Mouse (Mus musculus): ENCODE measurements at regions not wholly inside any gene's neighbourhood (a gene's known extent, or its start where the extent isn't known, plus 50 kb on each side); places are given as distances from the start of the nearest gene placed in this dataset.

DNA sequence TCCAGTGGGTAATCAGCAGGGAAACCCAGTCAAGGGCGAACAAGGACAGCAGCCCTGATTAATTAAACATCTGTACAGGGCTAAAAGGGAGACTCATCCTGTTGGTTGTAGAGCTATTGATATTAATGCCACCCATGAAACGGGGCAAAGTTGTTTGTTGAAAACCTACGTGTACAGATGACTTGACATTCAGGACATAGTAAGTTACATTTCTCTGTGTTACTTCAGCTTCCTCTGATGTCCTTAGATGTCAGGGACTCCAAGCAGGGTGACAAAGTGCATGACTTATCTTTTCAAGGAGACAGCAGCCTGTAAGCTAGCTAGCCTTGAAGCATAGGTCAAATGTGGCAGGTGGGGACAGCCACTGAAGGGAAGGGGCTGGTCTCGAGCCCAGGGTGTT, 390.5 kb downstream of the Ccdc171 start:
- no peak for DNase-seq (ENCODE audit: extremely low spot score, low read depth, low spot score)

DNA sequence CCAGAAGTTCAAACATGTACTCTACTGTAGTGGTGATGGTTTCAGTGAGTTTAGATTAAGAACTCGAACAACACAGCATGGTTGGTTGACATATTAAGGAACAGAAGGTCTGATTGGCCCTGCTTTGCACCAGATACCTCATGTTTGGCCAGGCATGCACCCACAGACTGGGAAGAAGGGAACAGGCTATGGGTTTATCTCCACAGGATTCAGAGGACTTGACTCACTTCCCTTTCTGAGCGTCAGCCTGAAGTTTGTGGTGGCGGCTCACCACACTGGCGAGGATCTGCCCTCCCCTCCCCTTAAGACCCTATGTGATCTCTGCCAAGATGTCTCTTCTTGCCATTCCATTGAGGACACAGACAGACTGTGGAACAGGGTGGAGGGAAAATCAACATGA, 391.7 kb downstream of the Ccdc171 start:
- no peak for DNase-seq (ENCODE audit: extremely low spot score, low read depth, low spot score)

DNA sequence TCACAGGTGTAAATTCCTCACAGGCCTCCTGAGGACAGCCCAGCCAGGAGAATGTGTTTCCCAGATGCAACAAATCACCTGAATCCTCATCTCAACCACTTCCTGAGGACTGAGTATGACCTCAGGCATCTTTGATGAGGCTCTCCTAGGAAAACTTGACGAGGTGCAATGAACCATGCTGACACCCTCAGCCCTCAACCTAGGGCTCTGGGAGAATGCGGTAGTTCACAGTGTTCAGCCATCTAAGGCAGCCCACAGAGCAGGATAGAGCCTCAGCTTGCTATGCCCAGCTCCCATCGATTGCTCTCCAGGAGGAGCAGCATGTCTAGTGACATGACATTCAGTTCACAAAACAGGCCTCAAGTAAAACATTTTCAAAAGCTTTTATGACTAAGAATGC, 392.7 kb downstream of the Ccdc171 start:
- DNase-seq (ENCODE audit: extremely low spot score, low read depth, low spot score): no peak

DNA sequence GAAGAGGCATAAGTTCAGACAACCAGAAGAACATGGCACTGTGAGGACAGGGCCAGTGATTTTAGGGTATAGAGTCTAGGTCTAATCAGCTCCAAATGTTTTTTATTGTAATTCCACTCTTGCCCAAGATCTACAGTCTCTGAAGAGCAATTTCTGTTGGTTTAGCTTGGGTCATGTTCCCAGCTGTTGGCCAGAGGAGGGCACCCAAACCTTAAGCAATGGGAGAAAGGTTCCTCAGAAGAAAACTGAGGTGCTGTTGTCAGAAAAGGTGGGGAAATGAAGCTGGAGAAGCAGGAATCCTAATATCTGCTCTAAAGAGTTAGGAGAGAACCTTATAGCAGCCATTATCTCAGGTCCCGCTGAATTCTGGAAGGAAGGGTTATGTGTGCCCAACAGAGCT, 393.7 kb downstream of the Ccdc171 start:
- no peak for DNase-seq (ENCODE audit: extremely low spot score, low read depth, low spot score)

DNA sequence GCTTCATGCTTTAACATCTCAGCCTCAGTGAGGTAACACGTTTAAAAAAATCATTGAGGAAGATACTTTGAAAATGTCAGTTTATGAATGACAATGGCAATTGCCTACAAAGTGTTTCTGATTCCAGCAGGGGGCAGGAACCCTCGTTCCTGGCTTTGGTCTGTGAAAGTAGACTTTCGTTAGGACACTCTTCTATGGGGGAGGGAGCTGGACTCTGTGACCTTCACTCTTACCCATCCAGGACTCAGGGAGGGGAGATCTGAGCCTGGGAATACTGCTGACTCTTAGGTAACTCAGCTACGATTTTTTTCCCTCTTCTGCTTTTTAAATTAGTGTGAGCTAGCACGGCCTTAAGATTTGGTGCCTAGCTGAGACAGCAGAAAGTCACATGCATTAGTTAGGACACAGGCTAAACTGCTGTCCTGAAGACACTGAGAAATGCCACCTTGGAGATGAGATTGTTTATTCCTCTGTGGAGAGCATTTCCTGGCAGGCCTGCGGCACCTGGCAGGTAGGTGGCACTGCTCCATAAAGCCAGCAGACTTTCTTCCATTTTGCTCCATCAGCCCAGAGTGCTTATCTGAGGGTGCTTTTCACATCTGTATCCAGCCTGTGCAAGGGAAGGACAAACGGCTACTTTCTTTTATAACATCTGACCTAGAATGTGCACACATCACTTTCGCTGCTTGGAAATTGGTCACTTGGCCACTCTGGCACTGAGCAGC, 399.9 kb downstream of the Ccdc171 start:
- DNase-seq (ENCODE audit: extremely low spot score, low read depth, low spot score): no peak

DNA sequence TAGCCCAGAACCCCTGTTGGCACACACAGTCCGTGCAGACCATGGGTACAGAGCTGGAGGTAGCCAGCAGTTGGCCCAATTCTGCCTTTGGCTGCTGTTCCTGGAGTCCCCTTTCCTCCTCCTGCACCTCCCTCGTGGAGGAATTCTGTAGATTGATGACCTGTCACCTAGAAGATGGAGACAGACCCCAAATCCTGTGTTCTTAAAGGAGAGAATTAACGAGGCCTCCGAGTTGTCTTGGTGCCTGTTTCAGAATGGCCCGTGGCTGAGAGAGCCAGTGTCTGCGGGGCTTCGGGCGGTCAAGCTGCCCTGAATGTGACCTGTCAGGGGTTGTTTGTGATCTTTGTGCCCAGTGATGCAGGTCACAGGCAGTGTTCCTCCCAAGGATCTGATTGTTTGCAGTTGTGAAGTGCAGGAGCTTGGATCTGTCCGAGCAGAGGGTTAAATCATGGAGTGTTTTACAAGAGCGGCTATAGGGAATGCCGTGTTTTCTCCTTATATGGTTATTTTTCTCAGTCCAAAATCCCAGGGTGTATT, 400.9 kb downstream of the Ccdc171 start:
- no peak for DNase-seq (ENCODE audit: extremely low spot score, low read depth, low spot score)

DNA sequence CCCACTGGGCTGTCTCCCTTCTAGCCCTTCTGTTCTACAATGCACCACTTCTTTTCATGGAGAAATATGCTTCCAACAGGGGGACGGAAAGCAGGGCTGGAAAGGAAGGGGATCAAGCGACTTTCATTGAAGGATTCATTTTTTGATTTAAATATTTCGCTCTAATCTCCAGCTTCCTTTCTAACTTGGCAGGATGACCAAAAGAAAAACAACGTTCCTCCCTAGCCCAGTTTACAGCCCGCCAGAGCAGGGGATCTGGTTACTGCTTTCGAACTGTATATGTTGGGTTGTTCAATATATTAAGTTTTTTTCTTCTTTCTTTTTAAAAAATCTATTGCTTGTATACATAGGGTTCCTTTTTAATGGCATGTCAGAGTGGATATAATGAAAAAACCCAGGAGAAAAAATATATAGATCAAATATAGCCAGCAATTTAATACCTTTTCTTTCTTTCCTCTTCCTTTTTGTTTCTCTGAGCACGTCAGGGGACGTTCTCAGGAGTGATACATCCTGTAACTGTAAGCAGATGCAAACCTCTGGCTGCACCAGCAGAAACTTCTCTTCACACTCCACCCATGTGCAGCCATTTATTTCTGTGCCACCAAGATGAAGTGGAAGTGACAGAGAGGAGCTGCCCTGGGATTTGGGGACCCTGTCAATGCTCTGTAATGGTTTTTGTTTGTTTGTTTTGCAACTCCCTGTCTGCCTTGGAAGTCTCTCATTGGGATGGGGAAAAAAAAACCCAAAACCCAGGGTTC, 406.7 kb downstream of the Ccdc171 start:
- DNase-seq (ENCODE audit: extremely low spot score, low read depth, low spot score): no peak

DNA sequence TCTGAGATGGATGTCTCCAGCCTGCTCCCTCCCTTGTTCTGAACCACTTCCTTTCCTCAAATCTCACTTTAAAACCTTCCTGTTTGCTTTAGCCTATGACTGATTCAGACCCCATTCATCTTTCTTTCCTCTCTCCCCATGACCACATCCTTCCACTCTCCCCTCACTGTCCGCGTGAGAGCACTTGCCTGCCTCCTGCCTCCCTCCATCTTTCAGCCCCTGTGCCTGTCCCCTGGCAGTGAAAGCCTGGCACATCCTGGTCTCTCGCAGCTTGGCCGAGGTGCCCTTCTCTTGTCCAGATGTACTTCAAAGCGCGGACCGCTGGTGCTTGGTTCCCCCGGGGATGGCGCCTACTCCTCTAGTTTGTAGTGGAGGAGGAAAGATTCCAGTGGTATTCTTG, 416.3 kb downstream of the Ccdc171 start:
- no peak for DNase-seq (ENCODE audit: extremely low spot score, low read depth, low spot score)

DNA sequence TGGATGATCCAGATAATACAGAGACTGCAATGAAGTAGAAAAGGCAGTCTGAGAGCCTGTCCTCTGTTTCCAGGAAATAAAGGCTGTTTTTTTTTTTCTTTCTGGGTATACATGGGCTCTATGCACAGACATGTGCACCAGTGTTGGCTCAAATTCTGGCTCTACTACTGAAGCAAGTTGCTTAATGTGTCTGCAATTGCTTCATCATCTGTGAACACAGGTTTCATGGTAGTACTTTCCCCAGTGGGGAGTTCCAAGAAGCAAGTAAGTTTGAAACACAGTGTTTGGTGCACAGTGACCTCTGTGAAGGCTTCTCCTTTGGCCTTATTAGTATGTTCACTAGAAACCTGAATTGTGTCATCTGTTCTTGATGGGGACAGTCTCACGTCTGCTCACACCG, 424.3 kb downstream of the Ccdc171 start:
- no peak for DNase-seq (ENCODE audit: extremely low spot score, low read depth, low spot score)

DNA sequence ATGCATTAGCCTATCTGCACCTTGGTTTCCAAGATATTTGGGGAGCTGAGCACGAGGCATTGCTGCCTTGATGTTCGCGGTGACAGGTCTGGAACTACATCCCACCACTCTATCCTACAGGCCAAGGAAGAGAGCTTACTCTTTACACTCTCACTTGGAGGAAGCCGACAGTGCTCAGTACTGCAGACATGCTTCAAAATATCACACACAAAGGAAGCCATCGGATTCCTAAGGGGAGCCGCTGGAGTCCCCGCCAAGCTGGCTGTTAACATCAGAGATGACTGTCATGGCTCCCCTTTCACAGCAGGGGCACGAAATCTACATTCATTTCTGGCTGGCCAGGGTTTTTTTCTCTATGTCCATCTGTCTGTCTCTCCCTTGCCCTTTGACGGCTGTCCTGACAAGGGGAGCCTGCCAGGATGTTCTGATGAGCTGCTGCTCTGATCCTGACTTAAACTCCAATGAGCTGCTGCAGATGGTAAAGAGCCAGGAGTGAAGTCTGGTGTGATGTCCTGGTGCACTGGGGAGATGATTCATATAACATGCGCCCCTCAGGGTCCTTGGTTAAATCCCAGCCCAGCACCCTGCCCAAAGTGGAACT, 425.6 kb downstream of the Ccdc171 start:
- no peak for DNase-seq (ENCODE audit: extremely low spot score, low read depth, low spot score)

DNA sequence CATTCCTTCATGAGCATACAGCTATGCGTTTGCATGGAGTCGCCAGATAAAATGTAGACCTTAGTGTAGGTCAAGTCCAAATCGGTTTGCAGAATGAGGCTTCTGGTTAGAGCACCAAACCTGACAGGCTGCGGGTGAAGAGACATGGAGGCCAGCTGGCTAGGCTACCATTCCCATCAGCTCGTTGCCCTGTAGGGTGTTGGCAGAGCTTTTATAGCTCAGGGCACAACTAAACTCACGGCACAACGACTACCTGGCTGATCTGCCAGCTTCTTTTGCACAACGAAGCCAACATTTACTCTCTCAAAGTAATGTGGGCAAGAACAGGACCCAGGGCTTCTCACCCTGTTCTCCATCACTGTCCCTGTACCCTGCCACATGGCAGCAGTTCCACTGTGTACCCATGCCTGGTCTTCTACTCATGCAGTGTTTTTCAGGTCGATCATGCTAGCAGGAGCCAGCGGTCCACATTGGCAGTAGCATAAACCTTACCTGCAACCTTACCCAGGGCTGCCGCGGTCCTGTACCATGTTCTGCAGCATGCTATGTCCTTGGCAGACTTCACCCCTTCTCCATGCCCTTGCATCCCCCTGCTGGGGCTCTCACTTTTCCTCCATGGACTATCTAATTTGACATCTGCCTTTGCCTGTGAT, 431.0 kb downstream of the Ccdc171 start:
- DNase-seq (ENCODE audit: extremely low spot score, low read depth, low spot score): no peak

DNA sequence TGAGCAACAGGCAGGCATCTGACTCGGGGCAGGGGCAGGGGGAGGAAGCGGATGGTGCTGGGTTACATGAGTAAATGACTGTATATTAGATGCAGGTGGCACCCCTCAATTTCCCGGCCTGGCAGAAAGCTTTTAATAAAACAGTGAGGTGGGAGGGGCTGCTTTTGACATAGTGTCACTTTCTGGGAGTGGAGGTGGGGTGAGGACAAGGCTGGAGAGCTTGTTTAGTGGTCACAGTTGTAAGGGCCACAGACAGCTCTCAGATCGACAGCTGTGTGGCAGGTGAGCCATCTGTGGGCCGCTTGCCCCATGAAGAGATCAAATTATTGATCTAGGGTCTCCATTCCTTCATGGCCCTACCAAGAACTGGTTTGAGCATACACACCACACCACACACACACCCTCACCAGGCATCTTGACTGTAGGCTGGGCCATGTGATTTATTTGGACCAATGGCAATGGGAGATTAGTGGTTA, 431.9 kb downstream of the Ccdc171 start:
- no peak for DNase-seq (ENCODE audit: extremely low spot score, low read depth, low spot score)

DNA sequence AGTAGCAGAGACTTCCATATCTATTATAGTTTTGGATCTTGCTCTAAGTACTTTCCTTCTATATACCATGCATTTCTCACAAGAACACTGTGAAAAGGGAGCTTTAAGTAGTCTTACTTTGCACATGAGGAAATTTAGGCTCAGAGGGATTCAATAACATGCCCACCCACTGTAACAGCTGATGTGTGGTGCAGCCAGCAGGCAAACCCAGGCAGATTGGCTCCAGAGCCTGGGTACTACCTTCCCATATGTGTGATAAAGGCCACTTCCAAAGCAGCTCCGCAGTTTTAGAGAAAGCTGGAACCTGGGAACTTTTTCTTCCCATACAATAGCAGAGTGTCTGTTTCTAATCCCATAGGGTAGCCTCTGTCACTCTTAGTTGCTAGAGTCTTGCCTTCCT, 441.6 kb downstream of the Ccdc171 start:
- DNase-seq (ENCODE audit: extremely low spot score, low read depth, low spot score): no peak

DNA sequence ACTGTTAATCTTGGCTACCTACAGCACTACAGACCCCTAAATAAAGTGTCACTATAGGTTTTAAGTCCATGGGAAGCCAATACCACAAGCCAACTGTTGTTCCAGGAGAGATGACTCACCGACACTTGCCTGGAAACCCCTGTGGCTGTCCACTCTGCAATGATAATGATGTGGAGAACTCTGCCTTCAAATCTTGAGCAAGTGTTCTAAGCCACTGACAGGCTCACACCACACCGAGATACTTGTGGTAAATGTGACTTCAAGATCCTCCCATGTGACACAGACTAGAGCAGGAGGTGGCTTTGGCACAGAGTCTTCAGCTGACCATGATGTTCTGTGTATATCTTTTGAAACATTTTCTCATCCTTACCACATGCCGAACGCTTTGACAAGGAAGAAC, 447.8 kb downstream of the Ccdc171 start:
- no peak for DNase-seq (ENCODE audit: extremely low spot score, low read depth, low spot score)

DNA sequence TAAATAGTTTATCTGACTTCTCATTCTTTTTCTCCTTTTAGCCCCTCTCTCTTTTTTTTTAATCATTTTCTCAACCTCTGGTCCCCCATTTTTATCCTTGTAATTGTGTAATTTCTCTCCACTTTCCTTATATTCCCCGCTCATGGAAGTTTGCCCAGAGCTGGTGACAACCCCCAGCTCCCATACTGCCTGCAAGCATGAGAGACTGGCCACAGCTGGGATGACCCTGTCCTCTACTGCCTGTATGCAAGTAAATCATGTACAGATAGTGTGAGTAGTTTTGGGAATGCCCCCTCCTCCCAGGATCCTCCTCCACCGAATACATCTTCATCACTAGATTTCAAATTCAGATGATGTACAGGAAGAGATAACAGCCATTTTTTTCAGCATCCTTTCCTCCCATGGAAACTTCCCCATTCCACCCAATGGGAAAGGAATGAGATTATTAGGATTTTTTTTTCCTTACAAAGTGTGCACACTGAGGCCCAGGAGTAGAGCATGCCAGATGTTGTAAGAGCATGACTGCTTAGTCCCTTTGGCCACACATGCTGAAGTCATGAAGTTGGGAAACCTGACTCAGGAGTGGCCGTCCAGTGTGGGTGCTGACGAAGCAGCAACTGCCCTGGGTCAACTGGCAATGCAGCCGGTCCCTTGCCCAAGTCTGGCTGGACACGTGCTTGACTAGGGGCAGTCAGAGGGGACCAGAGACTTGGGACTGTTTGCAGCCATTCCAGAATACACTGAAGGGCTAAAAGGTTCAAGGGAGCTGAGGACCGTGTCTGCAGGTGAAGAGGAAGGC, 449.1 kb downstream of the Ccdc171 start:
- DNase-seq (ENCODE audit: extremely low spot score, low read depth, low spot score): no peak

DNA sequence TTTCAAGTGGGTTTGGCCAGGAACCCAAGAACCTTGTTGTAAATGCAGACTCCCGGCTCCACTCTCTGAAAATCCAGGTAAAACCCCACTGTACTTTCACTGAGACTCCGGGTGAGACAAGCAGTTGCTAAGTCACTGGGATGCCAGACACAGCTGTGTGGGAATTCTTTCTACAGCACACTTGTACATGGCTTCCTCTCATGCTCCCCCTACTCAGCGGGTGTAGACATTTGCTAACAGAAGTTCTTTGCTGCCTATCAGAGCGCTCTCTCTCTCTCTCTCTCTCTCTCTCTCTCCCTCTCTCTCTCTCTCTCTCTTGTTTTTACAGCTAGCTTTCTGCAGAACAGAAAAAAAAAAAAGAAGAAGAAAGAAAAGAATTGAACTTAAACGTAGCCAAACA, 450.2 kb downstream of the Ccdc171 start:
- no peak for DNase-seq (ENCODE audit: extremely low spot score, low read depth, low spot score)

DNA sequence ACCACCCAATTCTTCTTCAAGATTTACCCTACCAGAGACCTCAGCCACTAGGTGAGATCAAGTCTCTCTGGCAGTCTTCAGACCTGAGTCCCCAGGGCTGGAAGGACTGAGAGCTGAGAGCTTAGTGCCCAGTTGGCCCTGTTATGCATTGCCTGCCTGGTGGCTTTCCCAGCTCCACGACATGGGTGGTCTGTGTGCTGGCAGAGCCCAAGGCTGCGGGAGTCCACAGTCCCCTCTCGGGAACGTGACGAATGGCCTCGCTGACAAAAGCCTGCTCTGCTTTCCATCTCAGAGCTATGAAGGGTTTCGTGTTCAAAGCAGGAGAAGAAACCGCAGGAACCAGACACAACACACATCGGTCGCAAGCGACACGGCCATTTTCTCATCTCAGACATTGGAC, 450.7 kb downstream of the Ccdc171 start:
- no peak for DNase-seq (ENCODE audit: extremely low spot score, low read depth, low spot score)

DNA sequence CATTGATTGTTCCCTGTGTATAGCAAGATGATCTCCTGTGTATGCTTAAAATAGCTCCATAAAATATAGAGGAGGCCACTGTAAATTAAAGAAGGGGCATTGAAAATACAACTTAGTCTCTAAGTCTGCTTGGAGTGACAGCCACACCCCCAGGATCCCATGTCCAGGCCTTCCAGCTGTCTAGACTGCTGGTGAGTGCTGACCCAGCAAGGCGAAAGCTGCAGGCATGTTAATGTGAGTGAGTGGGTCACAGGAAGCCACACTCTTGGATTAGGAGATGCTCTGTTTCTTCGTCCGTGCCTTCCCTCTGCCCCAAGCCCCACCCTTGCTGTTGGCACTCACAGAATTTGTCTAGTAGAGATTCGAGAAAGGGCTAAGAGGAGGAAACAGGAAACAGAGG, 453.7 kb downstream of the Ccdc171 start:
- DNase-seq (ENCODE audit: extremely low spot score, low read depth, low spot score): no peak

DNA sequence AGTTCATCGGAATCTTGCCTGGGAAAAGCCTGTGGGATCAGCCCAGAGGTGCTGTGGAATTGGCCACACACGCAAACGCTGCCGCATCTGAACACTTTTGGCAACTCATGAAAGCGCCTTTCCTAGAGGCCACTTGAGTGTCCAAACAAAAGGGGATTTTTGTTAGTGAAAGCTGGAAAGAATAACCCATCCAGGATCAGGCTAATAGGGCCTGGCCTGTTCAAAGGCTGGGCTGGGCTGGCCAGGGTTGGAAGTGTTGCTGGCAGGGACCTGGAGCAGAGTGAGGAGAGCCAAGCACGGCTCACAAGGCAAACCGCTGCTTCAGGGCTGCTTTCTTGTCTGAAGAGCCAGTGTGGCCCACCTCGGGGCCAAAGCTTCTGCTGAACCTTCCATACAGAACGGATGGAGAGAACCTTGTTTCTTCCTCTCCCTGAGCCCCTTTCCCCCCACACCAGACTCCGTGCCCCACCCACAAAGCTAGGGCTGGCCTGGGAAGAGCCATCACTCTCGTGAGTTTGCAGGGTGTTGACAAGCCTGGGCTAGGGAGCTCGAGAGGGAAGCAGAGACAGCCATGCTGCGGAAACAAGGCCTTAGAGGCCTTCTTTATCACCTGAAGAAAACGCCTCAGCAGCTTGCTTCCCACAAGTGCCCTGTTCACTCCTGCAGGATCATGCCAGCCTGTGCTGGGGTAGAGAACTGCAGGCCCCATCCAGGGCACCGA, 459.5 kb downstream of the Ccdc171 start:
- no peak for DNase-seq (ENCODE audit: extremely low spot score, low read depth, low spot score)

DNA sequence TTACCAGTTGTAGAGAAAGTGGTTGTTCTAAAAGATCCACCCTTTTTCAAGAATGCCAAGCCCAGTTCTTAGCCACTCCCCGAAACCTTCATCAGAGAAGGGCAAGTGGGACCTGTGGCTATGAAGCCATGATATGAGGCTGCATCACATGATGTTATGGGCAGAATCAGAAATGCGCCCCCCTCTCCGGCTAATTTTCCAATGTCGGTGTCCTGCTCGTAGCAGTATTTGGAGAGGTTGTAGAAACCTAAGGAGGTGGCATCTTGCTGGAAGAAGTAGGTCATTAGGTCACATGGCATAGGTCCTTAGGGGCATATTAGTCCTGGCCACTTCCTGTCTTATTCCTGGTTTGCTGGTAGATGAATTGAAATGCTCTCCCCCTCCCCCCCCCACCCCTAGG, 460.1 kb downstream of the Ccdc171 start:
- no peak for DNase-seq (ENCODE audit: extremely low spot score, low read depth, low spot score)
